Mouse (Mus musculus): ENCODE results near the gene Krt81.

Gene Krt81

GRCm38 (mm10) chr15:101453093-101453736 lies 10.3 kb downstream of the Krt81 start:
- peak; percentile 72 to 77 for DNase-seq (ENCODE audit: low spot score in 2 of 2)

DNA sequence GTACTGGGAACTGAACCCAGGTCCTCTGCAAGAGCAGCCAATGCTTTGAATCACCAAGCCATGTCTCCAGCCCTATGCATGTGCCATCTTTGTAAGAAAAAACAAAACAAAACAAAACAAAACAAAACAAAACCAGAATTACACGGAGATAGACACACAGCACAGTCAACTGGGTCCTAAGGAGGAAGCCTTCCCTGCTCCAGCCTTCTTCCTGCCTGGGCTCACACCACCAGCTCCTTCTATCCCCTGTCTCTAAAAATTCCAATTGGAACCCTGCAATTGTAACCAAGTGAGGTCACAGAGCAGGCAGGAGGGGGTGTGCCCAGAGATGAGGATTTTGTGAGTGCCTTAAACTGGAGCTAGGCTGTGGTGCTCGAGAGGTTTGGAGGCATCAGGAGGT lies 16.1 kb downstream of the Krt81 start, which contains the start of gene Krt88:
TSS of gene Krt88 (plus strand) at position 301 of the 400 bp plus-strand sequence.
- no peak for DNase-seq (ENCODE audit: low spot score in 2 of 2)

GRCm38 (mm10) chr15:101446572-101446971 lies 17.0 kb downstream of the Krt81 start:
- DNase-seq (ENCODE audit: low spot score in 2 of 2): no peak

DNA sequence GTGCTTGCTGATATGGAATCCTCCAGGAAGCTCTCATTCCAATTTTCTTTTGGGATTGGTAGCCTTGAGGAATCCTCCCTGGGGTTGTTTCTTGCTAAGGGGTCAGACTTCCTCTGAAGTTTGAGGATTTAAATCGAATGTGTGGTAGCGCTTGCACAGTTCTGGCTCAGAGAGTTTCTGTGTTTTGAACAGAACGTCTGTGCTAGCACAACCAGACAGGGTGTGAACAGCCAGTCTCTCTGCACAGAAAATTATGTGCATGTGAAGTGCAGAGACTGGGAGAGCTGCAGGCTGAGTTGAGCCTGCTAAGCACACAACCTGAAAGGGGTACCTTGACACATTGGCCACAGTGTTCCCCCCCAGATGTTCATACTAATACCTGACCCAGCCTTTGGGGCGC lies 22.7 kb downstream of the Krt81 start:
- peak; percentile 24 to 43 for DNase-seq (ENCODE audit: low spot score in 2 of 2)

DNA sequence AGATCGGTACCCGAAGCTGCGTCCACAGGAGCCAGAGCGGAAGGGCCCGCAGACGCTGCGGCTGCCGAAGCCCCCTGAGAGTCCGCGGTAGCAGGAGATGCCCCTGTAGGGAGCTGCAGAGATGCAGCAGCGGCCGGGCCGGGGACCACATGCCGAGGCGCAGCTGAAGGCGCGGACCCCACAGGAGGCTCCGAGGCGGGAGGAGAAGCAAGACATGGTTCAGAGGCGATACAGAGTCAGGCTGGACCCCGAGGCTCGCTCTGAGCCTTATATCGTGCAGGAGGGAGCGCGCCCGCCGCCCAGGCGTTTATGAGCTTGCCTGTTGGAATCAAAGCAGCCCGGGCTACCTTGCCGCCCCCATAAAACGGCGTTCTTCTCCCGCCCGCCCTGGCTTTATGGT lies 25.0 kb downstream of the Krt81 start, which contains the start of gene Krt87:
TSS of gene Krt87 (minus strand) at position 250 of the 400 bp plus-strand sequence.
- no peak for DNase-seq (ENCODE audit: low spot score in 2 of 2)

DNA sequence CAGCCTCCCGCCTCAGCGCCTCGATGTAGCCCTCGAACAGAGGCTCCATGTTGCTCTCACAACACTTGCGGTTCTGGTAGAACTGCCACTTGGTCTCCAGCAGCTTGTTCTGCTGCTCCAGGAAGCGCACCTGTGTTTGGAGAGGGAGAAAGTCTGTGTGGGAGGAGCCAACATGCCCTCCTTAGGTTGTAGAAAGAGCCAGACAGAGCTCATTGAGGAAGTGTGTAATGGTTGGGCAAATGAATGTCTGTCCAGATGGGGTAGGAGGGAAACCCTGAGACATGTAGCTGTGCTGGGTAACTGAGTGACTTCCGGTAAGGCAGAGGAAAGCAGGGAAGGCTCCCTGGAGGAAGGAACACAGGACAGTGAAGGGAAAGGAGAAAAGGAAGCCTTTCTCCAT lies 26.9 kb downstream of the Krt81 start:
- no peak for DNase-seq (ENCODE audit: low spot score in 2 of 2)

DNA sequence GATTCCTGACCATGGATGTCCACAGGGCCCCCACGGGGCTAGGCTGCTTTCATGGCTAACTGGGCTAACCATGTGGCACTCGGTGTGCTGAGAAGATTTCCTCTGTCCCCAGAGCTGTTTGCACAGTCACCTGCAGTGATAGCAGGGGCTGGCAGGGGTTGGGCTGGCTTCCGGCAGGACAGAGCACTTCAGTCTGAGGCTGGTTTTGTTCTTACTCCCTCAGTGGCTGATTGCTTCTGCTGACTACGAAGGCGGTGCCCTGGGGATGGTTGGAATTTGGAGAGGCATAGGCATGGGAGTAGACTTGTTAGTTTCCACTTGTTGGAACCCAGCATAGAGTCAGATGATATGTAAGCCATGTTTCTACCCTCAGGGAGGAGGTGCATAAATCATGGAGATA lies 38.6 kb downstream of the Krt81 start:
- DNase-seq (ENCODE audit: low spot score in 2 of 2): no peak

DNA sequence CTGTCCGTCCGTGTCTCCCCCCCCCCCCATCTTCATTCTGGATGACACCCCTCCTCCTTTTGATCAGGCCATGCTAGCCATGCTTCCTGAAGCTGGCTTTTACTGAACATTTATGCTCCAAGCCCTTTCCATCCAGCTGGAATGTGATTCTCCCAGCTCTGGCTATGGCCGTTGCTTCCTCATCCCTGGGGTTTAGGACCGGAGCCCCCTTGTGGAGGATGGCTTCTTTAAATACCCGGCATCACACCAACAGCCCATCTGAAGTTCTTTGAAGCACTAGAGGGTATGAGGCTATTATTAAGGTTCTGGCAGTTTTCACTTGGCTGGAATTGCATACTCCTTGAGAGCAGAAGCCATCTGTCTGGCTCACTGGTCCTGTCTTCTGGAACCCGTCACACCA lies 42.6 kb downstream of the Krt81 start:
- DNase-seq (ENCODE audit: low spot score in 2 of 2): no peak

- no peak for DNase-seq (ENCODE audit: low spot score in 2 of 2)
These were observed 44.6 kb downstream of the Krt81 start for GRCm38 (mm10) chr15:101418950-101419349.

DNA sequence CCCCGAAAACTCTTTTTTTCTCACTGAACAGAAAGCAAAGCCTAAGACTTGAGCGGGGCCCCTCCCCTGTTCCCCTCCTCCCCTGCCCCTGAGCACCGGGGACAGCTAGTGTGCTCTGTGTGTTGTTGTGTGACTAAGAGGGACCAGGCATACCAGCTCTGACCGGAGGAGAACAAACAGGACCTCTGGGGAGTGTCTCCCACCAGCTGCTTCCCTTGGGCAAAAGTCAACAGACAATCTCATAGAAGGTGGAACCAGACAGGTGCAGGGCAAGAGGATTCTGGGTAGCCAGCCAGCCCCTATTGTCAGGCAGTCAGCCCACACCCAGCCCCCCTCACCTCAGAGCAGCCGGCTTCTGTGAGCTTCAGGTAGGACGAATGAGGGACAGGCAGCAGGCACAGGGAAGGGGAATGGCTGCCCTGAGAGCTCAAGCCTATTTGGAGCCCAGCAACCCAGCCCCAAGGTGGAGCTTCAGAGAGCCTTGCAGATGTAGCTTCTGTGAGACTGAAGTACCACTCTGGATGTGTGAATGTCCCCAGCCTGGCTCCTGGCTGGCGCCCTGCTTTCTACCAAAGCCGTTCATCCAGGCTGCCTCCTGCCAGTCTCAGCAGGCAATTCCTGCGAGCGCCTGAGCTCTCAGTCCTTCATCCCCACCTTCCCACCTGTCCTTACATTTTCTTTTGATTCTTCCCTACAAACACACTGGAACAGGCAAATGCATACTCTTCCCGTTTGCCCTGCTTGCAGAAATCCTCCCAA lies 48.6 kb downstream of the Krt81 start:
- DNase-seq (ENCODE audit: low spot score in 2 of 2): no peak

- no peak for DNase-seq (ENCODE audit: low spot score in 2 of 2)
These were observed 49.5 kb downstream of the Krt81 start for GRCm38 (mm10) chr15:101413916-101414635.

GRCm38 (mm10) chr15:101412188-101412587 lies 51.4 kb downstream of the Krt81 start:
- DNase-seq (ENCODE audit: low spot score in 2 of 2): no peak

- no peak for DNase-seq (ENCODE audit: low spot score in 2 of 2)
These were observed 52.8 kb downstream of the Krt81 start, which contains the start of gene Krt7 for GRCm38 (mm10) chr15:101410775-101411174. Krt7 (plus strand) TSS chr15:101411043.

Data from frontal cortex, postnatal 36 days (tissue).